Mouse (Mus musculus): ENCODE data around the gene Ofd1.

Gene Ofd1

GRCm38 (mm10) chrX:166359927-166360440 lies 80.5 kb downstream of the Ofd1 start:
- in situ Hi-C loops (cut with MseI, MboI): loop anchor here in 1 of 2 experiments (10.0 kb wide), 1 partner anchor 195 kb away; no protein-coding TSS in a partner anchor

GRCm38 (mm10) chrX:166358955-166359354 lies 81.5 kb downstream of the Ofd1 start:
- in situ Hi-C loops (cut with MseI, MboI): loop anchor here in 1 of 2 experiments (10.0 kb wide), 1 partner anchor 194 kb away; no protein-coding TSS in a partner anchor

- in situ Hi-C loops (cut with MseI, MboI): loop anchor here in 1 of 2 experiments (10.0 kb wide), 1 partner anchor 191 kb away; no protein-coding TSS in a partner anchor
These were observed 84.2 kb downstream of the Ofd1 start for GRCm38 (mm10) chrX:166356276-166356675.

DNA sequence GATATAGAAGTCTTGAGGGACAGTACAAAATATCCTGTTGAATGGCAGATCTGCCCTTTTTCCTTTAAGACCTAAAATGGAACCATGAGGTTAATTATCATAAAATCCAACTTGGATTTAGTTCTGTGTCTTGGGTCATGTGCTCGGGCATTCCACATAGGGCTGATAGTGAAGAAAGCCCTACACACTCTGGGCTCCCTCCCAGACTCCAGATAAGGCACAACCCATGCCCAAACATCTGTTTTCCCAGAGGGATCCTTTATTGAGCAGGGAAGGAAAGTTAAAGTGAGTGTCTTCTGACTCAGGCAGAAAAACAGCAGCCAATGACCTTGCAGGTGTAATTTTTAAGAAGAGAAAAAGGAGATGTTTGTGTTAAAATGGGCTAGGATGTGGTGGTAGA lies 85.6 kb downstream of the Ofd1 start:
- in situ Hi-C loops (cut with MseI, MboI): loop anchor here in 1 of 2 experiments (10.0 kb wide), 1 partner anchor 190 kb away; no protein-coding TSS in a partner anchor

DNA sequence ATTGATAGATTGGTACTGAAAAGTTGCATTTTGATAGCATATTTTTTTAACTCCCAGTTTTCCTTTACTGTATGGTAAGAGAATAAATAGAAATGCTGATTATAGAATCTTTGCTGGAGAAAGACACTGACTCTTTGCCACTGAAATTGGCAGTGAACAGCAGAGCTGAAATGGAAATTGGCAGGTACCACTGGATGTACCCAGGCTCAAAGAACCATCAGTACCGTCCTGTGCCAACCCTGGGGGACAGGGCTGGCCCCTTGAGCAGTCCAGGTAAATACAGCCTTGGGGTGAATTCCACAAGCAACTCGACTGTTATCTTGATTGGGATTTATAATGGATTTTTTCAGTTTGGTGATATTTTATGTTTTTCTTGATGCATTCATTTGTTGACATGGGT lies 87.1 kb downstream of the Ofd1 start:
- in situ Hi-C loops (cut with MseI, MboI): loop anchor here in 1 of 2 experiments (10.0 kb wide), 1 partner anchor 189 kb away; no protein-coding TSS in a partner anchor

DNA sequence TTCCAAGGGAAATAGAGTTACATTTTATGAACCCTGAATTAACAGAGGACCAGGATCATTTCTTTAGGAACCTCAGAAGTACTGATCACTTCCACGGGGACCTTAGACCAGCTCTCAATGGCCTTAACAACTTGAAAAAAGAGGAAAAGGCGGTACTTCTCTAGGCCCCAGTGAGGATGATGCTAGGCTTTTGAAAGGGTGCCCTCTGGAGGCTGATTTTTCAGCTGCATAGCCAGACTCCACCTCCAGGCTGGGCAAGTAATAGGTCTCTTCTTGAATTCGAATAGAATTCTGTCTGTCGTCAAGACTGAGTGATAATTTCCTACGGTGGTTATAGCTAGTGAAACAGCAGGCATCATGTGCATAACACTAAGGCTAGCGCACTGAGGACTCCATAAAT lies 88.7 kb downstream of the Ofd1 start:
- in situ Hi-C loops (cut with MseI, MboI): loop anchor here in 1 of 2 experiments (10.0 kb wide), 1 partner anchor 187 kb away; no protein-coding TSS in a partner anchor

DNA sequence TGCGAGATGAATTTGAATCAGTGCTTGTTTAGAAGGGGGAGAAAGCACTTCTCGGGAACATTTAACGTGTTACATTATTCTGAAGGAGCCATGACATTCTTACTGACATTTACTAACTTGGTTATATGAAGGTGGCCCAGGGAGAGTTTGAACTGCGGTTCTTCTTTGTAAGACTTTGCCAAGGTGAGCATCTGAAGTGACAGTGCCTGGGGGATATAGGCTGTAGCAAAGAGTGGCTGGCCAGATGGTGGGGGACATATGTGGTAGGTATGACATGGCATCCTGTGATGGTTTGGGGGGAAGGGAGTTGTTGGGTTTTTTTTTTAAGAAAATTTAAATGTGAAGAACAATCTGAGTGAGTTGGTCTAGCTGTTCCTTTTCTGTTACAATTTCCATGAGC lies 91.9 kb downstream of the Ofd1 start:
- in situ Hi-C loops (cut with MseI, MboI): no loop called here

- in situ Hi-C loops (cut with MseI, MboI): no loop called here
These were observed 92.4 kb downstream of the Ofd1 start for GRCm38 (mm10) chrX:166348086-166348485.

DNA sequence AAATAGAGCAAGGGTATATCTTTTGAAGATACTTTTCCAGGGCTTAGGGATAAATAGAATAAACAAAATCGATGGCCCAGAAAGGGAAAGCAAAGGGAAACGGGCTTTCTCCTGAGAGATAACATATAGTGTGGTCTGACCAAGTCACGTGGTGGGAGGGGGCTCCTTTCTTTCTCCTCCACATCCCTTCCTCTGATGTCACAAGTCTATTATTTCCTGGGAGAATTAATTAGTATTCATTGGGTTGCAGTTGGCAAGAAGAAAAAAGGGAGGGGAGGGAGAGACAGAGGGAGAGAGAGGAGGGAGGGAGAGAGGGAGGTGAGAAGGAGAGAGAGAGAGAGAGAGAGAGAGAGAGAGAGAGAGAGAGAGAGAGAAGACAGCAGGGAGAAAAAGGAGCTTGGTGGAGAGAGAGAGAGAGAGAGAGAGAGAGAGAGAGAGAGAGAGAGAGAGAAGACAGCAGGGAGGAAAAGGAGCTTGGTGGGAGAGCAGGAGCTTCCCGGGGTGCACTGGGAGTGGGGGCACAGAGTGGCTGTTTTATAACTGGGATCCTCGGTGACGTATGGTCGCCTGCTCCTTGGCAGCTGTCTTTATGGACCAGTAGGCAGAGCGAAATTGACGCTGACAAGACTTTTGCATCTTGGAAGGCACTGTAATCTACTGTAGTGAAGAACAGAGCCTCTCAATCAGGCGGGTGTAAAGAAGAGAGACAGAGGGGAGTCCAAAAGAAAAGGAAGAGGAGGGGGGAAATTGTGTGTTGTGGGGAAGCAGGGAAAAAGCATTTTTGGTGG lies 96.1 kb downstream of the Ofd1 start:
- in situ Hi-C loops (cut with MseI, MboI): no loop called here

GRCm38 (mm10) chrX:166341795-166342194 lies 98.7 kb downstream of the Ofd1 start:
- in situ Hi-C loops (cut with MseI, MboI): no loop called here

Measured in mouse trophoblast stem cell (cell line).